Mouse (Mus musculus): Measurements from ENCODE around the gene Arl2.

Gene Arl2

DNA sequence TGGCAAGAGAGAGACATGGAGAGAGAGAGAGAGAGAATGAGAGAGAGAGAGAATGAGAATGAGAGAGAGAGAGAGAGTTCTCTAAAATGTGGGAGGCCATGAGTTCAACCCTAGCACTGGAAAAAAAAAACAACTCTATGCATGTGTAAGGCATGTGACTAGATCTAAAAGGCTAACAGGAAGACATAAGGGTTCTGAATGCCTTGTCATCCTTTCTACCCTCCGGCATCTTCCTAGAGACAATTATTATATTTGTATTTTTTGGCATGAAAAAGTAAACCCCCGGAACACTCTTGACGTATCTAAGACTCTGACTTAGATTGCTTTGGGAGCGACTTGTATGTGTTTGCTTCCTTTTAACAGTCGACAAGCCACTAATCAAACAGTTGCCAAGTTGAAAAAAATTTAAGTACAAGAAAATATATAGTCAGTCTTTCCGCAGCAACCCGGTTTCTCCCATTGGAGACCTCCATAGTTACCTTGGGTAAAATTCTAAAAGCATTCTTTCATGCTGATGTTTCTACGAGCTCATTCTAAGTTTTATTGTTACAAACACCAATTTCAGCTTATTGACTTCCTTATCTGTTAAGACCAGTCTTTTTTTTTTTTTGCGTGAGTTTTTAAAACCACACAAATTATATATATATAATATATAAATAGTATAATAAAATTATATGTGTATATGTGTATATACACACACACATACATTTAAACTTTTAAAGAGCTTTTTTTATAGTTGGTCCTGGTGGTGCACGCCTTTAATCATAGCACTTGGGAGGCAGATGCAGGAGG lies 14.4 kb downstream of the Arl2 start:
- no peak for DNase-seq (ENCODE audit: low spot score)

DNA sequence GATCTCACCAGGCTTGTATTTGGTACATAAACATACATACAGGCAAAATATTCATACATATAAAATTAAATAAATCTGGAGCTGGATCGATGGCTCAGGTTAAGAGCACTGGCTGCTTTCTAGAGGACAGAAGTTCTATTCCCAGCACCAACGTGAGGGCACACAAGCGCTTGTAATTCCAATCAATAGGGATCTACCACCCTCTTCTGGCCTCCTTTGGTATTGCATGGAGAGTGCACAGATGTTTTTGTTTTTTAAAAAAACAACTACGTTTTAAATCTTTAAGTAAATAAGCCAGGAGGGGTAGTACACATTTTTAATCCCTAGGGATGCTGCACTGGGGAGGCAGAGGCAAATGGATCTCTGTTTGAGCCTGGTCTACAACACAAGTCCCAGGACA lies 15.1 kb downstream of the Arl2 start:
- DNase-seq (ENCODE audit: low spot score), result peak; percentile 77

DNA sequence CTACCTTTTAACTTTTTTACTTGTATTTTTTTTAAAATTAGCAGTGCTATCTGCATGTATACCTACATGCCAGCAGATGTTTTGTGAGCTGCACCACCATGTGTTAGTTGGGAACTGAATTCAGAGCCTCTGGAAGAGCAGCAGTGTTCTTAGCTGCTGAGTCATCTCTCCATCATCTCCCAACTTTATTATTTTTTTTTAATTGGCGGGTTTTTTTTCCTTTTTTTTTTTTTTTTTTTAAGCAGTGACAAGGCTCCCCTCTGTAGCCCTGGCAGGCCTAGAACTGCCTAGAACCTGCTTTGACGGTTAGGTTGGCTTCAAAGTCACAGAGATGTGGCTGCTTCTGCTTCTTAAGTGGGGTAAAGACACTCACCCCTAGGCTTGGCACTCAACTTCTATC lies 16.4 kb downstream of the Arl2 start:
- no peak for DNase-seq (ENCODE audit: low spot score)

DNA sequence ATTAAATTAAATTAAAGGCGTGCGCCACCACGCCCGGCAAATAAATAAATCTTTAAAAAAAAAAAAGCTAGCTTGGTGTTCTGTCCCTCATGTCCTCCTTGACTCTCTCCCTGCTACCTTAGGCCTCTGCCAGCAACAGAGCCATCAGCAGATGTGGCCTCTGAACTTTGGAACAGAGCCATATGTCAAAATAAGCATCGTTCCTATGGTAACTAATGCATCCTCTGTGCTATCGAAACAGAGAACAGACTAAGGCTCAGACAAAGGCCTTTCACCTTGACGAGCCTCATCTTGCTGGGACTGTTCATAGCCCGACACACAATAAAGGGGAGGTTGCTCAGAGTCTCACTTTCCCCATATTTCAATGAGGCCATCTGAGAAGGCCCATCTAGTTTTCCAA lies 18.0 kb downstream of the Arl2 start:
- no peak for DNase-seq (ENCODE audit: low spot score)

DNA sequence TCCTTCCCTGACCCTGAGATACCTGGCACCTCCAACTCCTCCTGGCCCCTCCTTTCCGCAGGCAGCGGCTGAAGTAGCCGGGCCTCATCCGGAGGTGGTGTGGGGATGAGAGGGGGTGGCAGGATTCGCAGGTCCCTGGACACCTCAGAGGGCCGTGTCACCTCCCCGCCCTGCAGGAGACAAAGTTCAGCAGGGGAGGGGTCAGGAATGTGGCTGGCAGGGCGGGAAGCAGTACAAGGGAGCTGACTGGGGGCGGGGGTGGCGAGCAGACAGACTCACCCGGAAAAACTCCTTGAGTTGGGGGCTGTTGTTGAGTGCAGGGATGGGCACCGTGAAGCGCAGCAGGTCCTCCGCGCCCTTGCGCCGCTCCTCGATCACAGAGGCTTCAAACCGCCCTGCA lies 19.6 kb downstream of the Arl2 start:
- DNase-seq (ENCODE audit: low spot score), result no peak

DNA sequence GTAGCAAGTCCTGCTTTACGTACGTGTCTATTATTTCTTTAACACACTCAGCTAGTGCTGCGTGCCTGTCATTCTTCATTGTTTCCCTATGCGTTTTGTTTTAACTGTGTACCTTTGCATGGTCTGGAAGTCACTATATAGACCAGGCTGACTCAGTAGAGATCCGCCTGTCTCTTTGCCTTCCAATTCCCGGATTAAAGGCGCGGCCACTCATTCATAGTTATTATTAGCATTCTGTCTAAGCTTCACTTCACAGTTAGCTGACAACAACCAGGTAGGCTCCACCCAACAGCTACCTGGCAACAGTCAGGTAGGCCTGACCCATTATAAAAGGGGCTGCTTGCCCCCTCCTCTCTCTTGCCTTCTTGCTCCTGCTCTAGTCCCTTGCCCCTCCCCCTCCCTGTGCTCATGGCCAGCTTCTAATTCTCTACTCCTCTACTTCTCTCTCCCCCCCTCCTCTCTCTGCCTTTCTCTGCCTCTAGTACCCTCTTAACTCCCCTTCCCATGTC lies 22.6 kb downstream of the Arl2 start:
- DNase-seq (ENCODE audit: low spot score), result no peak

DNA sequence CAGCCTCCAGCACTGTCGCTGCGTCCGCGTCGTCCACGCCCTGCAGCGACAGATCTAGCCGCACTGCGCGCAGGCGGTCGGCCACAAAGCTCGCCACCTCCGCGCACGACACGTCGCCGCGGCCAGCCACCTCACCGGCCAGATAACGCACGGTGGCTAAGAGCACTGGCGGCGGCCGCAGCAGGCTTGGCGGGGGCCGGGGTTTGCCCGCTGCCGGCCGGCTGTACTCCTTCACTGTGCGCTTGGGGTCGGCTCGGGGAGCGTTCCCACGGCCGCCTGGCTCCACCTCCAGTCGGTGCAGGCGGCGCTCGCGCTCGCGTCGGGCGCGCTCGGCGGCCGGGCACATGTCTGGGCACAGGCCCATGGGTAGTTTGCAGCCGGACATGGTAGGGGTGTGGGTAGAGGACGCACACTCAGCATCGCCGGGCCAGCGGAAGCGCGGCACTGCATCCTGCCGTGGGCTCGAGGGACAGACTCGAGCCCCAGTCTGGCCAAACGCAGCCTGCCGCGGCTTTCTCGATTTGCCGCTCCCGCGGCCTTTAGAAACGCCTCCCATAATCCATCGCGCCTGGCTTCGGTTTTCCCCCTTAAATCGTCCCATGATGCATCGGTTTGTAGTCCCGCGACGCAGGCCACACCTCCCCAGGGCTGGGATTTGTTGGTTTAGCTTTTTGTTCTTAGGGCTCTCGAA lies 23.2 kb downstream of the Arl2 start, which contains the start of gene Sac3d1:
TSS of gene Sac3d1 (minus strand) at position 665 of the 691 bp plus-strand sequence.
- DNase-seq (ENCODE audit: low spot score), result peak; percentile 92

DNA sequence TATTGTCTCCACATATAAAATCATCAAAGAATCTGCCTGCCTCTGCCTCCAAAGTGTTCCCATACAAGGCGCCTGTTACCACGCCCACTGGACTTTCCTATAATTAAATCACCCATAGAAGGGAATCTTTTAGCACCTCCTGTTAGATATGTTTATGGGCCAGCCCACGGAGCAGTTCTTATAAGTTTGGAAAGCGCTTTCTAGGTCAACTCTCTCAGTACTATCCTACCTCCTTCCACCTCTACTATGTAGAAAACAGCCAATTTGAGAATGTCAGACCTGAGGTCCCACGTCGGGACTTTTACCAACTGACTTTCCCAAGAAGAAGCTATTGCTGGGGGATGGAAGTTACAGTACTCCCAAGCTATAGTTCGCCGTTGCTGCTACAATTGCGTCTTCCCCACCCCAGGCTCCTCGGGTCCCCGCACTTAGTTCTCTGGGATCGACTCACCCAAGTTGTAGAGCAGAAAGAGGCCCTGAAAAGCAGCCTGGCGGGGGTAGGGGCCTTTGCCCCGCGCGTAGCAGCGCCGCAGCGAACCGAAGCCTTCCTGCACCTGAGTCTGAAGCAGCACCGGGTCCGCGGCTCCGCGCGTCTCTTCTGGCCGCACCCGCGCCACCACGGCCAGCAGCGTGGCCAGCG lies 23.9 kb downstream of the Arl2 start:
- DNase-seq (ENCODE audit: low spot score), result no peak

DNA sequence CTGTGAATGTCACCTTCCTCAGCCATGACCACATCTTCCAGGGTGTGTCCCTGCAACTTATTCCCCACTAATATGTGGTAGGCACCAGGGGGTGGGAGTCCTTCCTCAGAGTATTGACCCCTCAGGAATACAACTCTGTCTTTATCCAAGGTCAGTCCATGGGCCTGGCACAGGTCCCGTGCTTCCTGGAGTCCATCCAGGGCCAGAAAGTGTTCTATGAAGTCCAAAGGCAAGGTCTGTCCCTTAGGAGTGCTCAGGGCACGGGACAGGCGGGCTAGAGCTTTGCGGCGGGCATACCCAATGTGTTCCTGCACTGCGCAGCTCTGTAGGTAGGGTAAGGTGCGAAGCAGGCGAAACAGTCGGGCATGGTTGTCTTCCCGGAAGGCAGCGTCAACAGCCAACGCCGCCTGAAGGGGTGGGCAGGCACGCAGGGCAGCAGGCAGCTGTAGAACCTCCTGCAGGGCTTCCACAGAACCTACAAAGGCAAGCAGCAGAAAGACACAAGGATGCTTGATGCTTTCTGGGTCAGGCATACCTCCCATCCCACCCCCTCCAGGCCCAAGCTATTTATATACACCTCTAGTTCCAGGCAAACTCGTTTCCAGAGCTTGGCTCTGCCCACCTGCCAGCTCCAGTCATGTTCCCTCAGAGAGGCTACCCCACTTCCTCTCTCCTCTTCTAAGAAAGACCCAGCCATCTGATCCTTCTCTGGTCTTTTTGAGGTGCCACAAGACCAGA lies 25.1 kb downstream of the Arl2 start:
- no peak for DNase-seq (ENCODE audit: low spot score)

DNA sequence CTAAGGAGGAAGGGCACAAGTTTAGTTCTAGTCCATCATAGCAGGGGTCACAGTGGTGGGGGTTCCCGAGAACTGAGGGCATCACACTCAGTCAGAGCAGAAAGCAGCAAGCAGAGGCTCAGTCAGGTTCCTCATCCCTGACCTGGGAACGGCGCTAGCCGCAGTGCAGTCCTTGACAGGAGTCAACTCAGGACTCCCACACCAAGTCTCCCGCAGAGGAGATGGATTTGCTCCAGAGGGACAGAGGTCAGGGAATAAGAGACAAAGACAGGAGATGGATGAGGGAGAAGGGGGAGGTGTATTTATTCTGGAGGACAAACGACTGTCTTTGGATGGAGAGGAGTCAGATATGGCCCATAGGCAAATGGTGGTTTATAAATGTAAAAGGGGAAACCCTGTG lies 28.2 kb downstream of the Arl2 start:
- no peak for DNase-seq (ENCODE audit: low spot score)

DNA sequence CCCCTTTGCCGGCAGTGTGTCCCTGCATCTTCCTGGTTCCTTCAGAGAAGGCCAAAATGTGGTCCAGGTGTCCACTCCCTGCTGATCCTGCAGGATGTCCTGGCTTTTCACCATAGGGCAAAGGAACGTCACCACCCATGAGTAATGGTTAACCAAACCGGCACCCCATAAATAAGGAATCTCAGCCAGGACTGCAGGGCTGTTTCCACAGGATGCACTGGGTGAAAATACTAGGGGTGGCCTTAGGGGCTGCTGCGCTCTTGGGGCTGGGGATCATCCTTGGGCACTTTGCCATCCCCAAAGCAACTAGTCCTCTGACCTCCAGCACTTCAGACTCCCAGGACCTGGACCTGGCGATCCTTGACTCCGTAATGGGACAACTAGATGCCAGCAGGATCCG lies 35.8 kb downstream of the Arl2 start, which contains the start of gene Naaladl1:
TSS of gene Naaladl1 (plus strand) at position 197 of the 400 bp plus-strand sequence.
- no peak for DNase-seq (ENCODE audit: low spot score)

DNA sequence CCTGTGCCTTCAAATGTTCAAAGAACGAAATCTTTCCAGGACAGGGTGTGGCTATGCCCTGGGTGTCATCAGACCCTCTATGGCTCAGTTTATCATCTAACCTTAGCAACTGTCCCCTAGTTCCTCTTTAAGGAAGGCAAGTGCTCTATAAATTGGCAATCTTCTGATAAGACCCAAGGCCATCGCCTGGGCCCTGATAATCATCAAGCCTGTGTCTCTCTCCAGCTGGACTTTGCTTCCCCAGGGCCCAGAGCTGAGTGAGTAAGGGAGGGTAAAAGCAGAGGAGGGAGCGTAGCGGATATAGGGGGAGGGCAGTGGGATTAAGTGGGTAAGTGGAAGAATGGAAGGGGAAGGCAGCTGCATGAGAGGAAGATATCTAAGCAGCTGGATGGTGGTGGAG lies 36.9 kb downstream of the Arl2 start:
- DNase-seq (ENCODE audit: low spot score), result no peak

DNA sequence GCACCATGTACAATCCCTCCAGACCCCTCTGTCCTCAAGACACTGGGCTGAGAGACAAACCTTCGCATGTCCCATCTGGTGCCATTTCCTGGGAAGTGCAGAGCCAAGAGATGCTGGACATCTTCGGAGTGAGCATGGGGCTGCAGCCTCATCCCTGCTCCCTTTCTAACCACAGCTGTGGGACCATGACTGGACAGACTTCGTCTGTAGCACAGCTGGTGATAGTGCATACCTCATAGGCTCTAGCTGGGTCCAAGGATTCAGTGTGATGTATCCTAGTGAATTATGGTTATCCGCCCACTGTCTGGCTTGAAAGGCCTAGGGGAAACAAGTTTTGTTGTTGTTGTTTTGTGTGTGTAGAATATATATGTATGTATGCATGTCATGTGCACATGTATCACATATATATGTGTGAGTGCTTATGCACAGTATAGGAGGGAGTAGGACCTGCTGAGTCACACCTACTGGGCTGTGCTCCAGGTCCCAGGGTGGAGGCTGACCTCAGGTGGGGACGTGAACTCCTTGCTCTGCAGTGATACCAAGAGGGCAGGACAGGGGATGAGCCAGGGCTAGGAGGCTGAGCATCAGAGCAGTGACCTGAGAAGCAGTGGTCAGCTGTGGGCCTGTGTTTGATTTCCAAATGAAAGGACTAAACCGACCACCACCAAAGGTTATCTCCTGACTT lies 39.0 kb downstream of the Arl2 start:
- peak; percentile 49 for DNase-seq (ENCODE audit: low spot score)

DNA sequence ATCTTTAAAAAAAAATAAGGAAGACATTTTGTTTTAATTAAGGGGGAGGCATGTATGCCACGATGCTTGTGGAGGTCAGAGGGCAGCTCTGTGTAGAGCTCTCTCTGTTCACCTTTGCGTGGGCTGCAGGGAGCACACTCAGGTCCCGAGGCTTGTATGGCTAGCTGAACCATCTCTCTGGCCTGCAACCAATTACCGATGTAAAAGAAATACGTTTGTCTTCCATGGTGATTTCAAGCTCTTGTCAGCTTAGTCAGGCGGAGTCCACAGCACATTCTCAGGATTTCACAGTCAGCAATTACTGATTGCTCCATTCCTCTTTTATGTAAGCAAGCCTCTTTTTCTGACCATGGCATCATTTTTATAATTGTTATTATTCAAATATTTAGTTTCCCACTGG lies 40.2 kb downstream of the Arl2 start:
- no peak for DNase-seq (ENCODE audit: low spot score)

DNA sequence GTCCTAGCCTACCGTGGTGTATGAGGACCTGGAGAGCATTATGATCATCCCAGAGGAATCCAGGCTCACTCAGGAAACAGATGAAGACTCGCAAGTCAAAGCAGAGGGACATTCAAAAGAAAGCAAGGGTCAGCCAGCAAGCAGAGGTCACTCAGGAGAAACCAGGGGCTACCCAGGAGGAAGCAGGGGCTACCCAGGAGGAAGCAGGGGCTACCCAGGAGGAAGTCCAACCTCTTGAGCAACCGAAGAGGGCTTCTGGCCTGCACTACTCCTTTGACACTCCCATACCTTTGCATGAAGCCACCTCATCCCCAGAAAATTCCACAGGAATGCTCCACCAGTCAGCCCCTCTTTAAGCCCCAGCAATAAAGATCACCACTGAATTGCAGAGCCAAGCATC lies 43.5 kb downstream of the Arl2 start:
- no peak for DNase-seq (ENCODE audit: low spot score)

DNA sequence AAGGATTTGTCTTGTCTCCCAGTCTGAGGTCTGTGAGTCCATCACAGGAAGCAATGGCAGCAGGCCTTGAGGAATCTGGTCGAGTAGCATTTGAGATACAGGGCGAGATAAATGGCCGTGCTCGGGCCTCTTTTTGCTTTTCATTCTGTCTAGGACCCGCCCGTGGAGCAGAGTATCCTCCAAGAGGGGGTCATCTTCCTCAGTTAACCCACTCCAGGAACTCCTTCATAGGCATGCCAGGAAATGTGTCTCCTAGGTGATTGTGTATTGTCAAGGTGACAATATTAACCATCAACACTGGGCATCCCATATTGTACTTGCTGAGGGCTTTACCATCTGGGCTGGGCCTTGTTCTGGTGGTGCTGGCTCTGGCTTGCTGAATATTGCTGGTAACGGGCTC lies 47.2 kb downstream of the Arl2 start, which contains the start of gene AC131692.1:
TSS of gene AC131692.1 (plus strand) at position 301 of the 400 bp plus-strand sequence.
- DNase-seq (ENCODE audit: low spot score), result no peak

DNA sequence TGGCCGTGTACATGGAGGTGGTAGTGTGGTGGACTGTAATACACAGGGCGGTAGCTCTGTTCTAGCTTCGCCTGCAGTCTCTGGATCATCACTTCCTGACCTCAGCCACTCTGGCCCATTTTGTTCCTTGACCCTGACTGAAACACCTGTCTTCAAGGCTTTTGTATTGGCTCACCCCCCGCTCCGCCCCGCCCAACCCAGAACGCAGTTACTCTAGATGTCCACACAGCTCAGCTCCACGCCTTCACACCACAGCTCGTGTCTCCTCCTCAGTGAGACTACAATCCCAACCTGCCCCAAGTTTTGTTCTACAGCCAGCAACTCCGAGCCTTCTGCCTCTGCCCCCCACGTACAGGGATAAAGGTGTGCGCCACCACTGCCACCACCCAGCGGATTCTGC lies 52.5 kb downstream of the Arl2 start:
- DNase-seq (ENCODE audit: low spot score), result no peak

DNA sequence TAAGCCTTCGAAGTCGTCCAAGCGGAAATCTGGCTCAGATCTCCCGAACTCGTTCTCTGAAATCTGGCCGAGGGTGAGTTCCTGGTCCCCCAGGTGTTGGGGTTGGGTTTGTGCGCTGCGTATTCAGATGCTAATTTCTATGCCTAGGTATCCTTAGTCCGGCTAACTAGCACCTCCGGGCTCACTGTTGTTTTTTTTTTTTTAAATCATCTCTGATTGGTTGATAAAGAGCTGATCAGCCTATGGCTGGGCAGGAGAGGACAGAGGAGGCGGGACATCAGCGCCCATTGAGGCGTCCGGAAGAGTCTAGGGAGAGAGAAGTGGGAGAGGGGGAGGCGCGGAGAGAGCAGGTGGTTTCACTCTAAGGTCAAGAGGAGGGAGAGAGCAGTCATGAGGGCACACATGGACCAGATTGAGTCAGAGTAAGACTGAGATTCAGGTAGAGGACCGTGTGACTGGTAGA lies 55.9 kb downstream of the Arl2 start:
- DNase-seq (ENCODE audit: low spot score), result peak; percentile 82

DNA sequence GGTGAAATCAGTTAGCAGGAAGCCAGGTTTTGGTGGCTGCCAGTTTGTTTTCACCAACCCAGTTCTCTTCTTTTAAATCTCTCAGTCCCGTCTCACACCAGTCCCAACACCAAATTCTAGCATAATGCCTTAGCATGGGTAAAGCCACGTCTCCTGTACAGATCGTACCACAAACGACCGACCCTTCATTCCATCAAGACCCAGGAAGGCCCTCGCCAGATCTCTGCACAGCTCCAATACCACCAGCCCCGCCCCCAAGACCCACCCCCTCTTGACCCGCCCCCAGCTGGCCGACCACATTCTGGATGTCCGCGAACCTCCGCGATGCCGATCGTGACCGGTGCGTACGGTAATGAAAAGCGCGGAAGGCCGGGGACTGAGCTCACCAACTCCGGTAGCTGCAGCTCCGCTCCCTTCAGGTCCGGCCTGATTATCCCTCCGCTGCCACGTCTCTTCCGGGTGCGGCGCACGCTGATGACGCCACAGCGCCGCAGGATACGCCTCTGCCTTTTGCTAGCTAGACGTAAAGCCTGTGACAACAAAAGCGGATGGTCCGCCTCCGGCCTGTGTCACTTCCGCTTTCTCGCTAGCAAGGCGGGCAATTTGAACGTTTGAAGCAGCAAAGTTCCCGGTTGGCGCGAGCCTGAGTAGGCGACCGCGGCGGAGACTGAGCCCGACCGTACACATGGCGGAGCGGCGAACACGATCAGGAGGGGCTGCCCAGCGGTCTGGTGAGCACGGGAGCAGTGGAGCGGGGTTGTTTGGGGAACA lies 56.7 kb downstream of the Arl2 start, which contains the start of the genes Zfpl1 and Cdca5:
TSS of gene Zfpl1 (minus strand) at position 479 of the 771 bp plus-strand sequence.
TSS of gene Cdca5 (plus strand) at position 506 of the 771 bp plus-strand sequence.
- peak; percentile 98 for DNase-seq (ENCODE audit: low spot score)

All from c-Kit-positive CD71-positive TER-119-positive erythroid progenitor cells, embryonic 14.5 days (primary cell).